Mouse (Mus musculus): ENCODE results near the gene Etv4. TPM values are rescaled to one million over a fixed set of nuclear protein-coding genes. Genes with fewer than 3 reads are reported as not detected.

Etv4 gene
- polyA plus RNA-seq, 1 experiment from 2014 or later: 9.8 TPM

- Histone ChIP-seq H3K4me3 (ENCODE audit: low read depth, low read length) (no peak overlapping the region), H3K9me3 (replicated peaks; ENCODE audit: control insufficient read depth, low read length, poor library complexity, severe bottlenecking) (no peaks in the 10 kb centered on the region)
- WGBS: 89% methylated on average over 21 of the region's 21 CpGs
Measured at GRCm38 (mm10) chr11:101719986-101720520, 65.1 kb downstream of the Etv4 start.

More at GRCm38 (mm10) chr11:101719986-101720520, 65.1 kb downstream of the Etv4 start:
- Histone ChIP-seq H3K36me3 (ENCODE audit: control insufficient read depth, insufficient read depth, low read length) (no peaks in the 10 kb centered on the region), H3K4me1 (ENCODE audit: control insufficient read depth, insufficient read depth, low read length) (peaks cover 3% of the 10 kb centered on the region; the same call in 1 of the 2 replicates), H3K27ac (ENCODE audit: low read length) (no peak overlapping the region), H3K4me2 (ENCODE audit: low read length) (no peak overlapping the region), H3K9ac (ENCODE audit: low read depth, low read length) (no peak overlapping the region), H3K27me3 (ENCODE audit: control insufficient read depth, insufficient read depth, low read depth, low read length) (no peaks in the 10 kb centered on the region)
- ATAC-seq: no peak

Other genes starting within 250 kb of the Etv4 start
- 1.9 TPM in 2 replicates for gene Brca1, start 233.4 kb downstream of the Etv4 start, polyA plus RNA-seq (2015; fragmentation: Nextera tagmentation; extraction: Ambion mirVana)
- gene Nbr1, start 233.2 kb downstream of the Etv4 start, polyA plus RNA-seq (2015; fragmentation: Nextera tagmentation; extraction: Ambion mirVana): 98.4 and 108 TPM in 2 replicates
- 2.2 and 3.2 TPM in 2 replicates for gene Tmem106a, start 203.1 kb downstream of the Etv4 start, polyA plus RNA-seq (2015; fragmentation: Nextera tagmentation; extraction: Ambion mirVana)
- gene Gm11634, start 186.1 kb downstream of the Etv4 start, polyA plus RNA-seq (2015; fragmentation: Nextera tagmentation; extraction: Ambion mirVana): not detected in 2 replicates
- 10.6 and 10.7 TPM in 2 replicates for gene Rdm1, start 158.2 kb downstream of the Etv4 start, polyA plus RNA-seq (2015; fragmentation: Nextera tagmentation; extraction: Ambion mirVana)
- gene Arl4d, start 119.8 kb downstream of the Etv4 start, polyA plus RNA-seq (2015; fragmentation: Nextera tagmentation; extraction: Ambion mirVana): 6.2 and 6.8 TPM in 2 replicates
- gene Dhx8, start 52.5 kb downstream of the Etv4 start, polyA plus RNA-seq (2015; fragmentation: Nextera tagmentation; extraction: Ambion mirVana): 32.0 and 34.3 TPM in 2 replicates
- 0.80 and 0.89 TPM in 2 replicates for gene Meox1, start 109.0 kb upstream of the Etv4 start, polyA plus RNA-seq (2015; fragmentation: Nextera tagmentation; extraction: Ambion mirVana)
- gene Sost, start 181.6 kb upstream of the Etv4 start, polyA plus RNA-seq (2015; fragmentation: Nextera tagmentation; extraction: Ambion mirVana): 0.10 TPM in 1 of 2 replicates, not detected in the other
- gene Cfap97d1, start 198.9 kb upstream of the Etv4 start, polyA plus RNA-seq (2015; fragmentation: Nextera tagmentation; extraction: Ambion mirVana): not detected in 2 replicates
- 25.6 and 29.7 TPM in 2 replicates for gene Dusp3, start 201.6 kb upstream of the Etv4 start, polyA plus RNA-seq (2015; fragmentation: Nextera tagmentation; extraction: Ambion mirVana)
- 57.4 and 64.6 TPM in 2 replicates for gene Mpp3, start 243.1 kb upstream of the Etv4 start, polyA plus RNA-seq (2015; fragmentation: Nextera tagmentation; extraction: Ambion mirVana)